Mouse (Mus musculus) kidney, adult 9 months (tissue): ENCODE results near the gene Fkbp6.
"Not testable (repeated sequence)": the region's sequence is repeated elsewhere in the genome, so short reads cannot be mapped to it uniquely, and the experiment has no call there.

ENCODE experiments used
- DNase-seq: peaks from one replicate; pipeline ENCODE4 v3.0.0; 2022

The Fkbp6 gene

DNA sequence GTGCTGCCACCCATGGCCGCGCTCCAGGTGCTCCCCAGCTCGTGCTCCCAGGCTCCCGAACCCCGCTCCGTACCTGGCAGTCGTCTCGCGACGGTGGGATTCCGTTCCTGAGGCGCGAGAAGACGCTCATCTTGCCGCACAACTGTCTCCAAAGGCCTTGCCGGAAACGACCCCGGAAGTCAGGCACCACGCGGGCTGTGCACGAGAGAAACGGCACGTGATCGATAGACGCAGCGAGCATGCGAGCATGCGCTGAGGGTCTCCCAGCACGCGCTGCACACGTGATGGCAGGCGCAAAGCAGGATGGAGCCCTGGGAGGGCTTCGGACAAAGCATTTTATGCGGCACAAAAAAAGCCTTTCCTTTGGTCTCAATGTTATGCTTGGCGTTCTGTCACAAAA is at the start of gene Fkbp6:
Fkbp6 (minus strand) TSS at position 183 of the 400 bp plus-strand sequence.
- DNase-seq: no peak

DNA sequence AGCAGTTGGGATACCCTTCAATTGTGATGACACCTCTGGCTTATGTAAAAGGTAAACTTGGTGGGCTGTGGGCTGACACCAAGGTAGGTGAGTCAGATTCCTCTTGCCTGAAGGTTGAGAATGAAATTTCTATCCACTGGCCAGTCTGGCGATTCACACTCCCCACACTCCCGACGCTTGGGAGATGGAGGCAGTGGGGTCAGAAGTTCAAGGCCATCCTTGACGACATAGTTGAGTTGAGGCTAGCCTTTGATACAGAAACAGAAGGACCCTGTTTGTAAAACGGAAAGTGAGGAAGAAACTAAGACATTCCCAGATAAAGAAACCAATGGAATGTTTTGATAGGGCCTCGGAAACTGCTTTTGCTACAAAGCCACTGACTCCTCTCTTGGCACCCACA is 49.5 kb upstream of the Fkbp6 start:
- DNase-seq: no peak

GRCm38 (mm10) chr5:135395826-135396225 is 46.0 kb upstream of the Fkbp6 start:
- DNase-seq: peak; percentile 55

DNA sequence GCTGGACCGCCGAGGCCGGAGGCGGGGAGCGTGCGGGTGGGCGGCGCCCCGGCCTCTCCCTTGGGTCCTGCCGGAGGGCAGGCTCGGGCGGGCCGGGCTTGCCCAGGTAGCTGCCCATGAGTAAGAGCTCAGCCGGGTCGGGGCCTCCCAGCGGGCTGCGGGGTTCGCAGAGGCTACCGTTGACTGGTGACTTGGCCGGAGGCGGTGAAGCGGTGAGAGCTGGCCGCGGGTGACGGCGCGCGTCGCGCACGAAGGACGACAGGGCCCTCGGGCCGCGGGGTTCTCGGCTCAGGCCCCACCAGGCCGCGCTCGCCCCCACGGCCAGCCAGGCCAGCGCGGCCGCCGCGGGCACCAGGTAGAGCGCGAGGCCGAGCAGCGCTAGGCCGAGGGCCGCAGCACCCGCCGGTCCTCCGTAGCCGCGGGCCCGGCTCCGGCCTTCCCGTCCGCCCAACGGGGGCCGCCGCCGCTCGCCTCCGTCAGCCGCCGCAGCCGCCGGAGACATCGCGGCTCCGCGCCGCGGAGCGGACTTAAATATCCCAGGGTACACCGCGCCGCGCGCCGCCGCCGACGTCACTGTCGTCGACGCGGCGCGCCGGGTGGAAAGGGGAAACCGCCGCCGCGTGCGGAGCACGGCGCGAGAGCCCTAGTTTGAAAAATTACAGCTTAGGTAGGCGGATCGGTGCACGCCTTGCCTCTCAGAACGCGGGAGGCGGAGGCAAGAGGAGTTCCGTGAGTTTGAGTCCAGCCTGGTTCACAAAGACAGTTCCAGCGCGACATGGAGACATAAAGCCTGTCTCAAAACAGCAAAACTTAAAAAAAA is 44.4 kb upstream of the Fkbp6 start, which contains the start of gene Pom121:
Pom121 (minus strand) TSS at position 543 of the 820 bp plus-strand sequence.
- DNase-seq: peak; percentile 87

DNA sequence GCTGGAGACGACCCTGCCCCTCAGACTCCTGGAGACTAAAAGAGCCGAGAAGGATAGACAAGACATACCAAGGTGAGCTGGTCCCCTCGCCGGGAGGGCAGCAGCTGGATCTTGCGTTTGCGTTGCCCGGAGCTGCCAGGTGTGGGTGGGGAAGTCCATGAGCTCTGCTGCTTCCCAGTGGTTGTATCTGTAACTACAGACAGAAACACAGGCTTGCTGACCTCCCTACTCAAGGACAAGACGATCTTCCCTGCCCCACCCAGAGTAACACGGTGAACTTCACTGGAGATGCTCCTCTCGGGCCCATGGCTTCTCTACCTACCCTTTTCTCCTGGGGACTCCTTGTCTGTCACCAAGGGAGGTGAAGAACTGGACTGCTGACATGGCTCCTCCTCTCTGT is 33.9 kb upstream of the Fkbp6 start:
- no peak for DNase-seq

- DNase-seq: no peak
These were observed 32.9 kb upstream of the Fkbp6 start for GRCm38 (mm10) chr5:135382746-135383145.

DNA sequence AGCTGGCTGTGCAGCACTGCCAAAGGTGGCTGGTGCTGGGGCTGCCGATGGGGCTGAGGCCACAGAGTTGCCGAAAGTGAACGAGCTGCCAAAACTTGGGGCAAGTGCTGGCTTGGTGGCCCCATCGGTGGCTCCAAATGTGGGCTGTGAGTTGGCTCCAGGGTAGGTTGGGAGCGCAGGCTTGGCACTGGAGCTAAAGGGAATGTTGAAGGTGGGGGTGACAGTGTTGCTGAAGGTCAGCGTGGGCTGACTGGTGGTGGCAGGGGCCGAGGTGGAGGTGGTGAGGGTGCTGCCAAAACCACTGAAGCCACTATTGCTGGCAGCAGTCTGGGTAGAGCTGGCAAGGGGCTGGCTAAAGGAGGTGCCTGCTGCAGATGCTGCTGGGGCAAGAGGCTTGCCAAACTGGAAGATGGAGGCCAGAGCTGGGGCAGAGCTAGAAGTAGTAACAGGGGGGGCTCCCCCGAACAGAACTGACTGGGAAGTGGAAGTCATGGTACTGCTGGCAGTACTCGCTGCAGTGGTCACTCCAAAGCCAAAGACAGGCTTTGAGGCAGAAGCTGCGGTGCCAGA is 31.6 kb upstream of the Fkbp6 start:
- DNase-seq: no peak

DNA sequence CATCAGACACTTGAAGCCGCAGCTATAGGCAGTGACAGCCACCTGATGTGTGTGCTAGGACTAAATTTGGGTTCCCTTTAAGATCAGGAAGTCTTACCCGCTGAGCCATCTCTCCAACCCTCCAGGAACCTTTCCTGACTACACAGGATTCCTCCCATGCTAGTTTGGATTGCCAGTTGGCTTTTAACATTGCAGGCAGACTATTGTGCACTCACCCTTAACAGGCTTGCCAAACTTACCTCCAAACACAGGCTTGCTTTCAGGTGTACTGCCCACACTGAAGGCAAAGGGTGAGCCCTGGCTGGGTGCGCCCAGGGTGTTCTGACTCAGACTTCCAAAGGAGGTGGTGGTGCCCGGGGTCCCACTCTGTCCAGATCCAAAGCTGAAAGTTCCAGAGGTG is 30.8 kb upstream of the Fkbp6 start:
- no peak for DNase-seq

DNA sequence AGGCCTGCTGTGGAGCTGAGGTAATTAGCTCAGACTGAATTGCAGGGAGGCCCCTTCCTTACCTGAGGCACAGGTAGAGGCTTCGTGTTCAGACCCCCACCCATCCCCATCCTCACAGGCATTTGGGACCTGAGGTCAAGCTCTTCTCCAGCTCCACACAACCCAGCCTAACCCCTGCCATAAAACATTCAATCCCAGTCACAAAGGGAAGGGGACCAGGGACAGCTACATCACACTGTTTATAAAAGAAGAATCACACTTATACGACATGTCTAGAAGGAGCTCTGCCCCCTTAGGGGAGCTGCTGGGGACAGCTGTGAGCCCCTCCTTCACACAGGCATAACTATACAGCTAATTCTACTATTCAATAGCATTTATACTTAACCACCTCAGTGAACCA is 26.5 kb upstream of the Fkbp6 start:
- no peak for DNase-seq

GRCm38 (mm10) chr5:135375167-135375566 is 25.3 kb upstream of the Fkbp6 start:
- DNase-seq: peak; percentile 22

DNA sequence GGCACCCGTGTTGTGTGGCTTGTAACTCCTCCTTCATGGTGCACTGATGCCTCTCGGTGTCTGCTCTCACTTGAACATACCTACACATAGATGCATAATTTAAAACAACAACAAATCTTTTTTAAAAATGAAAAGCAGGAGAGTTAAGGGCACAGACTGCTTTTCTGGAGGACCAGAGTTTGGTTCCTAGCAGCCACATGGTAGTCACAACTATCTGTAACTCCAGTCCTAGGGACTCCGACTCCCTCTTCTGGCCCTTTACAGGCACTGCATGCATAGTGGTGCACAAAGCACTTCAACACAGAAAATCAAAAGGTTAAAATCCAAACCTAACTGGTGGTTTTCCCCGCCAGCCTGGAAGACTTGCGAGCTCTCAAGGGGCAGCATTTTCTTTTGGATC is 23.8 kb upstream of the Fkbp6 start:
- DNase-seq: no peak

DNA sequence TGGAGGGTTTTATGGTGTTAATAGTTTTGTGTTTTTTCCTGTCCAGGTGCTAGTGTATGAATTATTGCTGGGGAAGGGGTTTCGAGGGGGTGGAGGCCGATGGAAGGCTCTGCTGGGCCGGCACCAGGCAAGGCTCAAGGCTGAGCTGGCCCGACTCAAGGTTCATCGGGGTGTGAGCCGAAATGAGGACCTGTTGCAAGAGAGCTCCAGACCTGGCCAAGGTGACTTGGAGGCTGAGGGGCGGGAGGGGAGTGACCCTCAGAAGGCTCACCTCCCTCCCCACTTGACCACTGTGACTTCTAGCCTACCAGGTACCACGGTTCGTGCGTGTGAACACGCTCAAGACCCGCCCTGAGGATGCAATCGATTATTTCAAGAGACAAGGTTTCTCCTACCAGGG is 21.4 kb upstream of the Fkbp6 start:
- no peak for DNase-seq

GRCm38 (mm10) chr5:135369787-135370654 is 20.2 kb upstream of the Fkbp6 start, which contains the start of gene Nsun5:
Gene Nsun5 (plus strand): TSS chr5:135369953.
- peak; percentile 95 for DNase-seq

DNA sequence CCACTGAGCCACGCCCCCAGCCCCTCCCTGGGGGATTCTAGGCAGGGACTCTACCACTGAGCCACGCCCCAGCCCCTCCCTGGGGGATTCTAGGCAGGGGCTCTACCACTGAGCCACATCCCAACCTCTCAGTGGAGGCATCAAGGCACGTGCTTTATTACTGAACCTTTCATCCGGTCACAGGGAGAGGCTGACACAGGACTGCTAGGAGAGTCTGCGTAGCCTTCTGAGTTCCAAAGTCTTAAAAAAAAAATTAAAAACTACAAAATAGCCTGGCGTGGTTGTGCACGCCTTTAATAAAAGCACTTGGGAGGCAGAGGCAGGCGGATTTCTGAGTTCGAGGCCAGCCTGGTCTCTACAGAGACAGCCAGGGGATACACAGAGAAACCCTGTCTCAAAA is 19.4 kb upstream of the Fkbp6 start:
- DNase-seq: not testable (repeated sequence)

DNA sequence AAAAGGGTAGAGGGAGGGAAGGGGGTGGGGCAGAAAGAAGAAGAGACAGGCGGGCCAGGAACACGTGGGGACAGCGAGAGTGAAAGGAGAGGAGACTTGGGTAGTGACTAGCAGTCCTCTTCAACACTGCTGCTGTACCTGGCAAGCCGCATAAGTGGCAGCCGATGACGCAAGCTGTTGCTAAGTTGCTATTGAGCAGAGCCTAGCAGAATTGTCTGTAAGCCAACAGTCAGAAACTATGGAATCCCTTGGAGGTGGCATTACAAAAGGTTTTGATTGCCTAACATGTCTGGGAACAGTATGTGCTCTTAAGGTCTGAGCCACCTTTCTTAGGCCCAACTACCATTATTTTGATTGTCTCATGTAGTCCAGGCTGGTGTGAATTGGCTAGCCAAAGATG is 18.5 kb upstream of the Fkbp6 start:
- no peak for DNase-seq

GRCm38 (mm10) chr5:135367841-135368240 is 18.0 kb upstream of the Fkbp6 start:
- peak; percentile 44 for DNase-seq

- no peak for DNase-seq
These were observed 13.7 kb upstream of the Fkbp6 start for GRCm38 (mm10) chr5:135363540-135363939.

DNA sequence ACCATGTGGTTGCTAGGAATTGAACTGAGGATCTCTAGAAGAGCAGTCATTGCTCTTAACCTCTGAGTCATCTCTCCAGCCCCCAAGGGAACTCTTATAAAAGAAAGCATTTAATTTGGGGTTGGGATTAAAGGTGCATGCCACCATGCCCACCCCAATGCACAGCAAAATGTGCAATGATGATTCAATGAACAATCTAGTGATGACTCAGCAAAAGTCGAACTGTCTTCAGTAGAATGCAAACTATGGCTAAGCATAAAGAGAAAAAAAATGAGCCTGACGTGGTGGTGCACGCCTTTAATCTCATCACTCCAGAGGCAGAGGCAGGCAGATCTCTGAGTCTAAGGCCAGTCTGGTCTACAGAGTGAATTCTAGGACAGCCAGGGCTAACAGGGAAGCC is 12.7 kb upstream of the Fkbp6 start:
- DNase-seq: no peak

- no peak for DNase-seq
These were observed 9.9 kb upstream of the Fkbp6 start for GRCm38 (mm10) chr5:135359772-135360171.

DNA sequence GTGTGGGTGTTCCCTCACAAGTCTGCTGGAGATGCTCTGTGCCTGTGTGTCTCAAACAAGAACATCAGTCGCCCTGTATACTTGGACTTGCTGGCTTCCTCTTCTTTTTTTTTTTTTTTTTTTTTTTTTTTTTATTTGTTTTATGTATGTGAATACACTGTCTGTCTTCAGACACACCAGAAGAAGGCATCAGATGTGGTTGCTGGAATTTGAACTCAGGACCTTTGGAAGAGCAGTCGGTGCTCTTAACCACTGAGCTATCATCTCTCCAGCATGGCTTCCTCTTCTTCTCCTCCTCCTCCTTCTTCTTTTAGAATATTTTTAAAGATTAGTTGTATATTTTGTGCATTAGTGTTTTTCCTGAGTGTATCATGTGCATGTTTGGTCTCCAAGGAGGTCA is 7.7 kb upstream of the Fkbp6 start:
- DNase-seq: peak; percentile 38

DNA sequence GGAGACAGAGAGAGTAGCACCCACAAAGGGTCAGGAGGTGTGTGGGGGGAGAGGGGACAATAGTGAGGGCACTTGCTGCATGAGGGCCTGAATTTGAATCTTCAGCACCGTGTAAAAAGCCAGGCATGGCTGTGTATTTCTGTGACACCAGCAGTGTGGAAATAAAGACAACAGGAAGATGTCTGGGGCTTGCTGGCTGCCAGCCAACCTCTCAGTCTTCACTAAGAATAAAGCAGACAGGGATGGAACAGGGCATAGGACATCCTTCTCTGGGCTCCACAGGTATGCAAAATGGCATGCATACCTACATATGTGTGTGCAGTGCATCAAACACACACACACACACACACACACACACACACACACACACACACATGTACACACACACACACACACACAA is 6.2 kb upstream of the Fkbp6 start:
- DNase-seq: no peak

DNA sequence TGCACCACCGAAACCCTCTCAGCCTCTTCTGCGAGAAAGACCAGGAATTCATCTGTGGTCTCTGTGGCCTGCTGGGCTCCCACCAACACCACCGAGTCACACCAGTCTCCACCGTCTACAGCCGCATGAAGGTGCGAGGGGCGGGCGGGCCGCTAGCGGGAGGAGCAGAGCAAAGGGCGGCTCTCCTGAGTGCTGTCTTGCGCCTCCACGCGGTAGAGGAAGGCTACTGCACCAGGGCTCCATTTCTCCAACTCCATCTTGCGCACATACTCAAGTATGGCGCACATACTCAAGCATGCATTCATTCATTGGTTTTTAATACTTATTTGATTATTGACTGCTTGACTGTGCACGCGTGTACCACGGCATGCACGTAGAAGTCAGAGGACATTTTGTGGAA is 3.7 kb upstream of the Fkbp6 start:
- DNase-seq: no peak

GRCm38 (mm10) chr5:135352995-135353394 is 3.2 kb upstream of the Fkbp6 start, which contains the start of gene Trim50:
Gene Trim50 (plus strand): TSS chr5:135353295.
- DNase-seq: no peak
